Mouse (Mus musculus) frontal cortex, postnatal 10 days (tissue): ENCODE data around the gene D8Ertd738e.

ENCODE experiments used
- DNase-seq, 2 experiments: peaks; one replicate each; pipeline ENCODE4 v3.0.0; 2022; ENCODE audit warnings: low spot score in 2 of 2, mixed read lengths in 1 of 2

Gene D8Ertd738e

DNA sequence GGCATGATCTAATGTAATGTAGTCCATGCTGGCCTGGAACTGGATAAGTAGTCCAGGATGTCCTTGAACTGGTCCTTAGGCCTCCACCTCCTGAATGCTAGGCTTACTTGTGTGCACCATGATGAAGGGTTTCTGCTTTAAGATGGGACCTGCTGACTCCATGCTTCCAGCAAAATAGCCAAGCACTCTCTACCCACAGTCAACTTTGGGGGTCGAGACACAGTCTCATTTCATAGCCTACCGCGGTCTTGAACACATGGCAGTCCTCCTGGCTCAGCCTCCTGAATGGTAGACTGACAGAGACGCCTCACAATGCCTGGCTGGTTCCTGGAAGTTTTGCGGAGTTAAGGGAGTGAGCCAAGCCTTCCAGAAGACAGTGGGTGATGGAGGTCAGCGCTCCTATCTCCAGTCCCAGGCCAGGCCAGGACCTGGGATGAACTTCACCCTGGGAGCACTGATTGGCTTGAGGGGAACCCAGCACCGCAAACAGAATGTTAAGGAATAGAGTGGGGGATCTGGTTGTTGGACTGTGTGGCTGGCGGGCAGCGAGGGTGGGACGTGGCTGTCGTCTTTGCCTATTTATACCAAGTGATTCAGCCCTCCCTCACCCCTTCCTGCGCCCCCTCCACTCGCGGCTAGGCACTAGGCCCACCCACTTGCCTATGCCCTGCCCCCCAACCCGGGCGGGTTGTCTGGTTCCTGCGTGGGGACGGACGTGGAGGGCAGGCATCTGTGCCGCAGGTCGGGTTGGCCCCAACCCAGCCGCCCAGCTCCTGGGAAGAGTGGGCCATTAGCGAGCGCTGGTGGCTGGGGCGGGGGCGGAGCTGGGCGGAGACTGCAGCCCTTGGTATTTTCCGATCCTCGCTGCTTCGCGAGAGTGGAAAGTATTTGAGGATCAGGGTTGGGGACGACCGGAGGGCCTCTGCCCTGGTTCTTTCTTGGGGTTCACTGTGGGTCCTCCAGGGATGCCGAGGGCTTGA, 46.3 kb downstream of the D8Ertd738e start:
- peak; percentile 75 to 77 for DNase-seq

DNA sequence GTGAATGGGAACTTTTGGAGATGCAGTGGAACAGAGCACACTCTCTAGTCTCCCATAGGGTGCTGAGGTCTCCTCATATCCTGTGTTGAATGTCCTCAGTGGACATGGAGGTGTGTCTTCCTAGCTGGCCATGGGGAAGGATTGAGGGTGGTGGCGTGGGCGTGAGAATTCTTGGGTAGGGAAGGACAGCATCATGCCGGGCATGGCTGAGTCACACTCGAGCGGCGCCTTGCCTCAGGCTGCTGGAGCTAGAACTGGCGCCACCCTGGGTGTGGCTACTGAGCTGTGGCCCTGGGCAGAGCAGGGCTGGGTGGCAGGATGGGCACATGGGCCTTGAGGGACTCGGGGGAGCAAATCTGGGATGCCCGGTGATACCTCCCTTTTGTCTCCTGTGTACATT, 47.1 kb downstream of the D8Ertd738e start:
- no peak for DNase-seq

DNA sequence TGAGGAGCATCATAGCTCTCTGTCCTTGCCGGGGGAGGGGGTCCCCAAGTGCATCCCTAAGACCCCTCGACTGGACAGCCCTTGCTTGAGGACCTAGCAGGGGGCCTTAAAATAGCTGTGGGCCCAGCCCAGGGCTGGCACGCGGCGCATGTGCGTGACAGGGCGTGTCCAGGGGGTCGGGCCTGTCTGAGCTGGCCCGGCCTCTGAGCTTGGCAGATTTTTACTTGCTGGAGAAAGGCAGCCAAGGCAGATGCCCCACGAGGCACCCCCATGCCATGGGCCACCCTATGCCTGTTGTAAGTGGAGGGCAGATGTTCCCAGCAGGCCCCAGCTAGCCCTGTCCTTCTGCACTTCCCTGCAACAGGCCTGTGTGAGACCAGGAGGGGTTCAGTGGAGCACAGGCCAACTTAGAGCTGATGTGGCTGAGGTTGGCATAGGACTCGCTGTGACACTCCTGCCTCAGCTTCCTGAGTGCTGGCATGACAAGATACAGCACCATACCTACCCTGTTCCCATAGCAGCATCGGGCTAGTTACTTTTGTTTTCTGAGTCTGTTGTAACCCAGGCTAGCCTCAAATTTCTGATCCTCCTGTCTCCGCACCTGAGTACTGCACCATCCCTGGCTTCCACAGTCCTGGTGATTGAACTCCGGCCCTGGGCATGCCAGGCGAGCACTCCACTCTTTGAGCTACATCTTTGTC, 47.8 kb downstream of the D8Ertd738e start:
- no peak for DNase-seq

DNA sequence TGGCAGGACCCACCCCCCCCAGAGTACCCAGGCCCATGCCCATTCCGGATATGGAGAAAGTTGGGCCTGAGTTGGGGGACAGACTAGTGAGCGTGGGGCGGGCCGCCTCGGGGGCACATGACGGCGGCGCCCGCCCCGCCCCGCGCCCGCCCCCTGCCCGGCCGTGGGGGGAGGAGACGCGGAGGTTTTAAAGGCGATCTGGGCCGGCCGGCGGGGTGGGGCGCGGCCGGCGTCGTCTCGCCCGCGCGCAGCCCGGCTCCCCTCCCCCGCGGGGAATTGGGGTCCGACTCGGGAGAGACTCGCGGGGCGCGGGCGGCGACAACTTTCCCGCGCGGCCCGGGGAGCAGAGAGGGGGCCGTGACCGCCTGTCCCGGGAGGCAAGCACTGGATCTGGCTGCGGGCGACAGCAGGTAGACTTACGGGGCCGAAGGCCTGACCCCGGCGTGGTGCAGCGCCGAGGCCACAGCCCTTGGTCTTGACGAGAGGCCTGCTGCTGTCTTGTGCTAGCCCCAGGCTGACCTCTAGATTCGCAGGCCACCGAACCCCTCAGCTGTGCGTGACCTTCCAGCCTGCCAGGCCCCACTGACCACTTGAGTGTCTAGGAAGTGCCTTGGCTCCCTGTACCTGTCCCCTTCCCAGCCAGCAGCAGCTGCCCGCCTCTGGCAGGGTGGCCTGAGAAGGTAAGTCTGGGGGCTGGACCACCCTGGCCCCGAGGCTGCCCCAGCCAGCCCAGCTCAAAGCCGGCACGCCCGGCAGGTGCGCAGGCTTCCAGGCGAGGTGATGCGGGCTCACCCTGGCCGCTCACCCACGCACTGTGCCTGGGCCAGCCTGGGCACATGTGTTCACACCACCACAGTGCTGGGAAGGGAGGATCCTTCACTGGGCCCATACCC, 48.6 kb downstream of the D8Ertd738e start:
- no peak for DNase-seq

DNA sequence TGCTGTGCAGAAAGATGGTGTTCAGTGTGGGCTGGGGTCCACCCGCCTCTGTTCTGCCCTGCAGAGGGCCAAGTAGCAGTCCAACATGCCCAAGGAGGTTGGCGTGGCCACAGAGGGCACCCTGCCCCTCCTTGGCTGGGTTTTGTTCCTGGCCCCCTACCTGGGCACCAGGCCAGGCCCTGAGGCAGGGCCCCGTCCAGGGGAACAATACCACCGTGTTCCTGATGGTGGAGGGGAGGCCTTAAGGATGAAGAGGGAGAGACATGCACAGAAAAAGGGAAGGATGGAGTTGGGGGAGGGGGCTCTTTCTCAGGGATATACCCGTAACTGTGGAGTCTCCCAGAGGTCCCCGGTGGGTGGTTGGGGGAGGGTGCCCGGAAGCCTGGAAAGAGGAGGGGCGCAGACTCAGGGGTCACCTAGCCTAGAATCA, 49.4 kb downstream of the D8Ertd738e start:
- no peak for DNase-seq

DNA sequence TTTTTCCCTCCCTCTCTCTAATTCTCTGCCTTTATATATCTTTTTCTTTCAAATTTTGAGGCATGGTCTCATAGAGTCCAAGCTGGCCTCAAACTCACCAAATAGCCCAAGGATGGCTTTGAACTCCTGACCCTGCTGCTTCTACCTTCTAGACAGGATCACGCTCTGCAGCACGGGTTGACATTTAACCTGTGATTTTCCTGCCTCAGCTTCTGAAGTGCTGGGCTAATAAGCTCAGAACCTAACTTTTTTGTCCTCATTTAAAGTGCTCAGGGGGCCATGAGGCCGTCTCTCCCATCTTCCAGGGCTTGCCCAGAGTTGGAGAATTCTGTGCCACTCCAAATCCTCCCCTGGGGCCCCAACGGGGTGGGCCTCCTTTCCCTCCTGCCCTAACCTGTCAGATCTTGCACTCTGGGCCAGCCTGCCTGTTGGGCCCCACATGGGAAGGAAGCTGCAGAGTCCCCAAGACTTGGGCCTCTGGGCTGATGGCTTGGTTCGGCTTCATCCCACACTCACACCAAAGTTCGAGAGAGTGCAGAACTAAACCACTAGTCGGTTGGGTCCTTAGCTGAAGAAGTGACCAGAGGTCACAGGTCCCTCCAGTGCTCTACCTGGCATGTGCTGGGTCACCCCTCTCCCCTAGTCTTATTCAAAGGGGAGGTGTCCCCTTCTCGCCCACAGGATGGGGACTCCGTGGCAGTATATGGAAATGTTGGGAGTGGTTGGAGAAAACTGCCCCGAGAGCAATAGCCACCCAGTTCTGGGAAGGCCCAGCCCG, 50.0 kb downstream of the D8Ertd738e start:
- DNase-seq: no peak

DNA sequence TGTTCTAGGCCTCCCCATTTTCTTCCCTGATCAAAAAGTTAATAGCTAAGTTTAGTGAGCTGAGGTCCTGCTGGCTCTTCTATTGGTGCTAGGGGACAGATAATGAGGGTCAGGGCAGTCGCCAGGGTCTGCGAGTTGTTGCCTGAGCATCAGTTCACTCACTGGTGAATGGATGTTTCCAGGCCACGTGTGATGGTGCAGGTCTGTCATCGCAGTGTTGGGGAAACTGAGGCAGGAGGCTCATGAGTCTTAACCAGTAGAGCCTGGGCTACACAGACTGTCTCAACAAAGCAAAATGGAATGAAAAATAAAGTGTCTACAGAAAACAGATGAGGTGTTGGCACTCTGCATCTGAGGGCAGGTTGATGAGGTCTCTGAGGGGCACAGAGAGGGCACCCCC, 50.6 kb downstream of the D8Ertd738e start:
- no peak for DNase-seq

DNA sequence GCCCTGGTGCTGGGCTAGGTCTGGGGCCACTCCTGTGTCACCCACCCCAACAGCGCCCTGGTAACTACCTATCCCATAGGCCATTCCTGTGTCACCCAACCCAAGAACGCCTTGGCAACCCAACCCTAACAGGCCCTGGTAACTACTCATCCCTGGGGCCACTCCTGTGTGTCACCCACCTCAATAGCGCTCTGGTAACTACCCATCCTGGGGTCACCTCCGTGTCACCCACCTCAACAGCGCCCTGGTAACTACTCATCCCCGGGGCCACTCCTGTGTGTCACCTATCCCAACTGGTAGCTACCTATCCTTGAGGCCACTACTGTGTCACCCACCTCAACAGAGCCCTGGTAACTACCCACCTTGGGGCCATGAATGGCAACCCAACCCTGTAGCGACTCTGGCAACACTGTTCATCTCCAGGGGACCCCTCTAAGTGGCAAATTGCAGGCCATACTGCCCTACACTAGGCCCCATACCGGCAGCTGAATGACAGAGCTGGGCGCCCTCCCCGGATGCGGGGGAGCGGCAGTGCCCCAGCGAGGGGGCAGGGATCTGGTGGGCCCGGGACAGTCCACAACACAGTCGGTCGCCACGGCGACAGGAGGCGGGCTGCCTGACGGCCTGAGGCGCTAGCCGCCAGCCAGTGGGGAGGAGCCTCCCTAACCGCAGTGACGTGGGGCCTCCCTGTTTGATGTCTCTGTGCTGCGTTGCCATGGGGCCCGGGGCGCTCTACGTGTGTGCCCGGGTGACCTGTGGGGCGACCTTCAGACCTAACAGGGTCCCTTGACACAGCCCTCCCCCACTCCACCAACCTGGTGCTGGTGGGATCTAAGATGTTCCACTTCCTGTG, 51.4 kb downstream of the D8Ertd738e start:
- peak; percentile 83 to 85 for DNase-seq

DNA sequence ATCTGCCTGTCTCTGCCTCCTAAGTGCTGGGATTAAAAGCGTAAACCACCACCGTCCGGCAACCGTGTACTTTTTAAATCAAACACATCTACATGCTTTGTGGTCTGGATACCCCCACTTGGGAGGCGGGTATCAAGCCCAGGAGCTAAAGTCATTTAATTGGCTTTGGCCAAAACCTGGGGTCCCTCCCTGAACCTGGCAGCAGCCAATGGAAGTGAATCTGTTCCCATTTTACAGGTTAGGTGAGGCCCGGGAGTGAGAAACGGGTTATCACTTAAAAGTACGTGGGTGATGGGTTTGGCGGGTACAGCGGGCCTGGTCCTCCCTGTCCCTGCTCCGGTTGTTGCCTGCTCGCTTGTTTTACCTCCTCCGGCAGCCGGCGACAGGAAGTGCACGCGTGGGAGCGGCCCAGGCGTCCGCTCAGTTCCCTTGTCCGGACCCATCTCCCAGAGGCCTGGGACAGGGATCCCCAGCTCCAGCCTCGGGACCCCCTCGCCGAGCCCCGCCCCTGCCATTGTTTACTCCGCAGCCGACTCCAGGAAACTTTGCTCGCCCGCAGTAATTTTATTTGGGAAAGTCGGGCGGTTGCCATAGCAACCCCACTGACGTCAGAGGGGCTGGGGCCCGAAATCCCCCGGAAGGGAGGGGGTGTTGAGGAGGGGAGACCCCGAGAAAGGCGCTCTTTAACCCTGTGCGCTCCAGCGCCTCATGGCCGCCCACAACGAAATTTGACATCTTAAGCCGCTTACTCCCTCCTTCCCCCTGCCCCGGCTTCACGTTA, 52.2 kb downstream of the D8Ertd738e start:
- peak; percentile 77 to 85 for DNase-seq
